30 mouse cellular contexts compared by ENCODE assay signal in genomic region chr1:187694865-187695264, GRCm38 (mm10).
DNase-seq lines count a peak whose midpoint lies in the region; ATAC-seq lines count a peak whose summit lies in the region.
"Had no signal": no experiment of that assay in that cellular context is flagged by ENCODE, and none has a peak within 500 bp of the region (broad histone marks: within the 10 kb centered on the region; RNA-seq: fewer than 3 reads in every experiment).

No protein-coding gene starts in this region.

- DNase-seq in heart, adult 11 months, result peak; percentile 46
- no peak for DNase-seq in heart, adult 8-10 months (ENCODE audit: low spot score)
- DNase-seq in heart, adult 9 months (ENCODE audit: low spot score in 2 of 2), result no peak
- DNase-seq: adrenal gland, adult 8-10 months; adrenal gland, postnatal 36 days; cerebellum, adult 11 months; cerebellum, adult 2 months; cerebellum, adult 9-11 months; cerebellum, postnatal 25 days; embryo, embryonic 11 days; gastrocnemius, adult 2 months; gastrocnemius, postnatal 14 days; heart, adult 18-20 months; heart, postnatal 10 days; heart, postnatal 36 days; kidney, adult 11 months; kidney, adult 8-10 months had no signal

- H3K27ac ChIP-seq in forebrain, embryonic 13.5 days, result no peak overlapping the region
- no peak overlapping the region for H3K27ac ChIP-seq in forebrain, embryonic 12.5 days
- no peak overlapping the region for H3K27ac ChIP-seq in forebrain, embryonic 16.5 days (ENCODE audit: low read length)
- H3K27ac ChIP-seq: embryonic facial prominence, embryonic 10.5 days; embryonic facial prominence, embryonic 13.5 days; gastrocnemius, adult 2 months; heart, embryonic 15.5 days; hindbrain, embryonic 10.5 days; hindbrain, embryonic 13.5 days; intestine, embryonic 15.5 days had no signal

- no peak overlapping the region for H3K4me2 ChIP-seq in forebrain, embryonic 13.5 days
- no peak overlapping the region for H3K4me2 ChIP-seq in forebrain, embryonic 12.5 days
- no peak overlapping the region for H3K4me2 ChIP-seq in forebrain, embryonic 16.5 days (ENCODE audit: low read length)
- H3K4me2 ChIP-seq: embryonic facial prominence, embryonic 13.5 days; heart, embryonic 12.5 days; heart, embryonic 15.5 days; hindbrain, embryonic 13.5 days; intestine, embryonic 15.5 days had no signal

- no peak overlapping the region for H3K4me3 ChIP-seq in forebrain, embryonic 13.5 days
- H3K4me3 ChIP-seq in forebrain, embryonic 12.5 days (replicated peaks), result no peak overlapping the region
- H3K4me3 ChIP-seq in forebrain, embryonic 16.5 days (replicated peaks; ENCODE audit: low read length), result no peak overlapping the region
- H3K4me3 ChIP-seq: embryonic facial prominence, embryonic 10.5 days; embryonic facial prominence, embryonic 13.5 days; erythroblast, embryonic 14.5 days; gastrocnemius, adult 2 months; heart, embryonic 12.5 days; heart, embryonic 15.5 days; hindbrain, embryonic 10.5 days; hindbrain, embryonic 13.5 days; intestine, embryonic 15.5 days had no signal

- ATAC-seq in forebrain, embryonic 13.5 days, result 0 out of 2 replicates have a peak, but pooled peaks have one; percentile 38
- no peak for ATAC-seq in forebrain, embryonic 12.5 days (ENCODE audit: low FRiP score)
- ATAC-seq in forebrain, embryonic 16.5 days, result peak; percentile 81
- ATAC-seq: activated CD4-positive, CD25-positive, alpha-beta regulatory T cell, adult 4 months; hindbrain, embryonic 16.5 days; intestine, embryonic 15.5 days had no signal

- no peak overlapping the region for H3K9ac ChIP-seq in forebrain, embryonic 13.5 days
- no peak overlapping the region for H3K9ac ChIP-seq in forebrain, embryonic 12.5 days
- no peak overlapping the region for H3K9ac ChIP-seq in forebrain, embryonic 16.5 days (replicated peaks; ENCODE audit: low read depth, low read length)
- H3K9ac ChIP-seq: embryonic facial prominence, embryonic 13.5 days; heart, embryonic 12.5 days; heart, embryonic 15.5 days; hindbrain, embryonic 13.5 days; intestine, embryonic 15.5 days had no signal

- WGBS in forebrain, embryonic 13.5 days, result 62% methylated on average over 4 of the region's 4 CpGs
- 62% methylated on average over 4 of the region's 4 CpGs for WGBS in forebrain, embryonic 12.5 days
- WGBS in forebrain, embryonic 16.5 days, result 25% methylated on average over 4 of the region's 4 CpGs

- H3K27me3 ChIP-seq in forebrain, embryonic 13.5 days, result no peaks in the 10 kb centered on the region
- H3K27me3 ChIP-seq in forebrain, embryonic 12.5 days, result no peaks in the 10 kb centered on the region
- no peaks in the 10 kb centered on the region for H3K27me3 ChIP-seq in forebrain, embryonic 16.5 days (replicated peaks; ENCODE audit: control insufficient read depth, insufficient read depth, low read length)
- H3K27me3 ChIP-seq: embryonic facial prominence, embryonic 13.5 days; heart, embryonic 12.5 days; heart, embryonic 15.5 days; hindbrain, embryonic 13.5 days; intestine, embryonic 15.5 days had no signal

- no peaks in the 10 kb centered on the region for H3K4me1 ChIP-seq in forebrain, embryonic 13.5 days
- no peaks in the 10 kb centered on the region for H3K4me1 ChIP-seq in forebrain, embryonic 12.5 days
- peaks cover 13% of the 10 kb centered on the region; the same call in 1 of the 2 replicates for H3K4me1 ChIP-seq in forebrain, embryonic 16.5 days (replicated peaks; ENCODE audit: control insufficient read depth, insufficient read depth, low read length)
- H3K4me1 ChIP-seq: intestine, embryonic 15.5 days had no signal

- no peaks in the 10 kb centered on the region for H3K9me3 ChIP-seq in forebrain, embryonic 13.5 days (replicated peaks)
- no peaks in the 10 kb centered on the region for H3K9me3 ChIP-seq in forebrain, embryonic 12.5 days
- no peaks in the 10 kb centered on the region for H3K9me3 ChIP-seq in forebrain, embryonic 16.5 days (ENCODE audit: control insufficient read depth, low read length)
- H3K9me3 ChIP-seq: embryonic facial prominence, embryonic 10.5 days; embryonic facial prominence, embryonic 13.5 days; heart, embryonic 15.5 days; hindbrain, embryonic 10.5 days; hindbrain, embryonic 13.5 days; intestine, embryonic 15.5 days had no signal

- no peaks in the 10 kb centered on the region for H3K36me3 ChIP-seq in forebrain, embryonic 13.5 days (ENCODE audit: poor library complexity, severe bottlenecking)
- no peaks in the 10 kb centered on the region for H3K36me3 ChIP-seq in forebrain, embryonic 12.5 days (replicated peaks)
- no peaks in the 10 kb centered on the region for H3K36me3 ChIP-seq in forebrain, embryonic 16.5 days (ENCODE audit: control insufficient read depth, insufficient read depth)
- H3K36me3 ChIP-seq: embryonic facial prominence, embryonic 10.5 days; embryonic facial prominence, embryonic 13.5 days; heart, embryonic 12.5 days; heart, embryonic 15.5 days; hindbrain, embryonic 10.5 days; hindbrain, embryonic 13.5 days; intestine, embryonic 15.5 days had no signal
